Mouse (Mus musculus) G1E (cell line): ENCODE measurements around the gene Cfhr2. TPM values are rescaled to one million over a fixed set of nuclear protein-coding genes. Genes with fewer than 3 reads are reported as not detected.
"Not testable (repeated sequence)": the region's sequence is repeated elsewhere in the genome, so short reads cannot be mapped to it uniquely, and the experiment has no call there.

ENCODE experiments used
- ATAC-seq: 2 replicates; pipeline ENCODE4 v1.8.0; 2016; ENCODE audit warnings: mild to moderate bottlenecking; ENCODE audit not compliant: insufficient number of reproducible peaks, poor library complexity, low FRiP score, severe bottlenecking; ENCODE audit errors: extremely low read depth
- DNase-seq: peaks from one replicate; pipeline ENCODE4 v3.0.0; 2012; ENCODE audit warnings: low spot score
- H3K27me3 ChIP-seq: 2 replicates; pipeline ENCODE4 v1.6.1; 2012; ENCODE audit warnings: mild to moderate bottlenecking, low read length, inconsistent platforms; ENCODE audit not compliant: insufficient read depth
- H3K36me3 ChIP-seq: replicated peaks from 2 replicates; pipeline ENCODE3; 2012; ENCODE audit warnings: mild to moderate bottlenecking, inconsistent platforms
- H3K4me1 ChIP-seq: 2 replicates; pipeline ENCODE4 v1.6.1; 2012; ENCODE audit warnings: low read depth, low read length, inconsistent platforms, mixed read lengths; ENCODE audit not compliant: insufficient read depth
- H3K4me3 ChIP-seq: 2 replicates; pipeline ENCODE4 v1.5.1; 2012; ENCODE audit warnings: low read depth, mild to moderate bottlenecking, inconsistent platforms, low read length, moderate library complexity, mixed read lengths
- H3K9me3 ChIP-seq: replicated peaks from 2 replicates; pipeline ENCODE4 v1.6.1; 2012; ENCODE audit warnings: inconsistent platforms
- CTCF ChIP-seq: IDR thresholded peaks from 2 replicates; pipeline ENCODE4 v1.5.1; 2012; ENCODE audit warnings: low read depth, low read length, inconsistent platforms, mixed read lengths
- GATA1 ChIP-seq: IDR thresholded peaks from 2 replicates; pipeline ENCODE4 v1.6.1; 2012; ENCODE audit warnings: borderline replicate concordance, low read length, inconsistent platforms, mixed read lengths
- GATA2 ChIP-seq: IDR thresholded peaks from 2 replicates; pipeline ENCODE4 v1.6.1; 2012; ENCODE audit warnings: low read depth, low read length, inconsistent platforms, borderline replicate concordance
- POLR2AphosphoS5 ChIP-seq: IDR thresholded peaks from 2 replicates; pipeline ENCODE4 v1.6.1; 2012; ENCODE audit warnings: low read depth, low read length, inconsistent platforms; ENCODE audit not compliant: insufficient replicate concordance
- TAL1 ChIP-seq: conservative IDR thresholded peaks from 2 replicates; pipeline ENCODE4 v1.6.1; 2012; ENCODE audit warnings: low read depth, low read length, inconsistent platforms, mixed read lengths
- polyA plus RNA-seq: library from polyadenylated mRNA; stranded (reverse); fragments of >175 nt; gene quantifications from 2 replicates; pipeline ENCODE4 v1.2.3, GENCODE M21; 2012
- total RNA-seq, 2 experiments: library from RNA; stranded (forward) in 1 of 2; stranded (reverse) in 1 of 2; fragments of 200-1000 nt in 1 of 2; fragments of >200 nt in 1 of 2; fragmentation: Nextera tagmentation in 1 of 2; gene quantifications; 2 replicates each; pipeline ENCODE4 v1.2.3; 2014 to 2017

Gene Cfhr2
- total and polyA plus RNA-seq, 3 experiments, result not detected

- H3K9me3 ChIP-seq, result no peaks in the 10 kb centered on the region
- H3K4me1 ChIP-seq, result no peaks in the 10 kb centered on the region
- H3K4me3 ChIP-seq, result no peak within 1 kb of the TSS
- ATAC-seq (no peak), DNase-seq (no peak)
- no peaks in the 10 kb centered on the region for H3K36me3 ChIP-seq
- TF ChIP-seq GATA1 (no peak), POLR2AphosphoS5 (no peak), GATA2 (no peak), CTCF (no peak), TAL1 (no peak)
- no peaks in the 10 kb centered on the region for H3K27me3 ChIP-seq
Measured at GRCm38 (mm10) chr1:139781143-139781542, 77.4 kb downstream of the Cfhr2 start, which contains the start of gene Gm4788. Gene Gm4788 (minus strand): TSS chr1:139781243.

- not testable (repeated sequence) for DNase-seq, H3K4me1 ChIP-seq, H3K4me3 ChIP-seq, H3K27me3 ChIP-seq, H3K36me3 ChIP-seq, ATAC-seq, H3K9me3 ChIP-seq
Measured at GRCm38 (mm10) chr1:139769913-139770312, 88.6 kb downstream of the Cfhr2 start.

Other genes starting within 250 kb of the Cfhr2 start
- gene Gm4788, start 77.5 kb downstream of the Cfhr2 start, total RNA-seq (2014; fragmentation: Nextera tagmentation), result not detected in 2 replicates
- gene Gm4788, start 77.5 kb downstream of the Cfhr2 start, total RNA-seq (2017), result not detected in 2 replicates
- gene Gm4788, start 77.5 kb downstream of the Cfhr2 start, polyA plus RNA-seq, result not detected in 2 replicates